Mouse (Mus musculus) gastrocnemius, postnatal 36 days (tissue): ENCODE measurements around the gene Pbx1. TPM values are rescaled to one million over a fixed set of nuclear protein-coding genes. Genes with fewer than 3 reads are reported as not detected.

Source experiments
- DNase-seq, 2 experiments: peaks; one replicate each; pipeline ENCODE4 v3.0.0; 2022
- intact Hi-C: fragments of 180-260 bp; cut with DNase I; formaldehyde crosslinking; loops from one replicate; pipeline ENCODE4 v1.15.1; 2025
- total RNA-seq, 2 experiments: library from RNA; stranded (reverse); gene quantifications; 2 replicates each; pipeline ENCODE4 v1.2.3; 2021

Gene Pbx1
- total RNA-seq, 2 experiments from 2014 or later = 15.1 to 17.7 TPM

GRCm38 (mm10) chr1:168241316-168241715, 190.8 kb downstream of the Pbx1 start:
- no peak for DNase-seq

GRCm38 (mm10) chr1:168240846-168241245, 191.2 kb downstream of the Pbx1 start:
- intact Hi-C loops = no loop called here
- no peak for DNase-seq

More at GRCm38 (mm10) chr1:168241316-168241715, 190.8 kb downstream of the Pbx1 start:
- intact Hi-C loops = no loop called here

- no peak for DNase-seq
- intact Hi-C loops = no loop called here
Observed at GRCm38 (mm10) chr1:168240386-168240785, 191.7 kb downstream of the Pbx1 start.

- intact Hi-C loops = no loop called here
- DNase-seq = no peak
Observed at GRCm38 (mm10) chr1:168236101-168236500, 196.0 kb downstream of the Pbx1 start.

GRCm38 (mm10) chr1:168234355-168234754, 197.7 kb downstream of the Pbx1 start:
- no peak for DNase-seq
- intact Hi-C loops = no loop called here

GRCm38 (mm10) chr1:168233182-168233581, 198.9 kb downstream of the Pbx1 start:
- intact Hi-C loops = no loop called here
- no peak for DNase-seq

DNA sequence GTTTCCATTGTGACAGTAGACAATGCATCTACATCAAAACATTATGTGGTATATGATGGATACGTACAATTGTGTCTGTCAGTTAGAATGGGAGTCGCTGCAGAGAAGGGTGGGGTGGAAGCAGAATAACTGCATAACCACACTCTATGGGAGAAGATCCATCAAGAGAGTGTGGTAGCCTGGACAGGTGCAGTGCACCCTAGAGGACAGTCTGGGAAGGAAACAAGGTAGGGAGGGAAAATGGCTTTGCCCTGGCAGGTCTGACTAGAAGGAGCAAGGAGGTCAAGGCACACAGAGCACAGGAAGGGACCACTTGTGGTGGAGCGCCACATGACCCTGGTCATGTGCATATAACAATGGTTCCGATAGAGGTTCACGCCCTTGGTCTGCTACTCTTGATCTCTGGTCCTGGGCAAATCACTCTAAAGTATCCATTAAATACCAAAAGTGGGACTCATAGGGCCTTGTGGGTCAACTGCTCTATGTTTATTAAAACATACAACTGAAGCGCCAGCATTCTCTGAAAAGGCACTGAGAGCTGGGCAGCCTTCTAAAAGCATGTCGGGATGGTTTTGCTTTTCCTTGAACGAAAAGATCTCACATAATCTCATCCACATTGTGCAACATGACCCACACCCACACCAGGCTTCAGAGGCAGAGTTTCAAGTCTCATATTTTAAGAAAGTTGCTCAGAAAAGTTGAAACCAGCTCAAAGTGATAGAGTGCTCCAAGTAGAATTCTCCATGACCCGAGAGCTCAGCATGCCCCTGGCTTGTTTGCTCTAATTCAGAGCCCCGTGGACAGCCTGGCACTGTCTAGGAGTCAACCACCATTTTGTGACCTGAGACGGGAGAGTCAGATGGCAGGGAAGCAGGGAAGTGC, 200.3 kb downstream of the Pbx1 start:
- intact Hi-C loops = no loop called here
- no peak for DNase-seq

GRCm38 (mm10) chr1:168230858-168231257, 201.2 kb downstream of the Pbx1 start:
- no peak for DNase-seq
- intact Hi-C loops = no loop called here

- intact Hi-C loops = no loop called here
- no peak for DNase-seq
Observed at GRCm38 (mm10) chr1:168230134-168230533, 201.9 kb downstream of the Pbx1 start.

DNA sequence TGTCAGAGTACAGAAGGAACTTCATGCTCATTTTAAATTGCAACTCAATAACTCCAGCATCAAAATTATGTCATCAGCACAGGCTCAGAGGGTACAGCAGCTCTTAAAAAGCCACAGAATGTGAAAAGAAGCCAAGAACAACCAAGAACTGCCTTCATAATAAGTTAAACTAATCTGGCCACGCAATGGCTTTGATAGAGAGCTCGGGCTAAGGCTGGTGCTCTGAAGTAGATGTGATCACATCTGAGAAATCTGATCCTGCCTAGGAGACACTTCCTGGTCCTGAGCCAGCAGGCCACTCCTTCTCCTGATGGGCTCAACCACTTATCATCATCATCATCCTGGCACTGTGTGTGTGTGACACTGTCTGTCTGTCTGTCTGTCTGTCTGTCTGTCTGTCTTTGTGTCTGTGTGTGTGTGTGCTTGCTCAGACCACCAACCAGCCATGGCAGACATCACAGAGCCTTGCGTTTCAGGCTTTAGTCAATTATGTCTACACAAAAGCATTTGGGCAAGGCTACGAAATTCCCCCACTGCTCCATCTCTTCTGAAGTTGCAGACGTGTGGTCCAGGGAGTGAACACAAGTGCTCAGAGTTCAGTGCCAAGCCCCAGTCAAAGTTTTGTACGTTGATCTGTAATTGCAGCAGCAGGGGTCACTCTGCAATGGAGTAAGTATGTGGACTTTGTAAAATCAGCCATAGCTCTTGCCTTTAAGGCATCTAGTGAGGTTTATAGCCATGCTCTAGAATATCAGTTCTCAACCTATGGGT, 203.1 kb downstream of the Pbx1 start:
- no peak for DNase-seq

GRCm38 (mm10) chr1:168226150-168226549, 205.9 kb downstream of the Pbx1 start:
- intact Hi-C loops = no loop called here
- no peak for DNase-seq

More for the DNA sequence above, 203.1 kb downstream of the Pbx1 start:
- intact Hi-C loops = no loop called here

DNA sequence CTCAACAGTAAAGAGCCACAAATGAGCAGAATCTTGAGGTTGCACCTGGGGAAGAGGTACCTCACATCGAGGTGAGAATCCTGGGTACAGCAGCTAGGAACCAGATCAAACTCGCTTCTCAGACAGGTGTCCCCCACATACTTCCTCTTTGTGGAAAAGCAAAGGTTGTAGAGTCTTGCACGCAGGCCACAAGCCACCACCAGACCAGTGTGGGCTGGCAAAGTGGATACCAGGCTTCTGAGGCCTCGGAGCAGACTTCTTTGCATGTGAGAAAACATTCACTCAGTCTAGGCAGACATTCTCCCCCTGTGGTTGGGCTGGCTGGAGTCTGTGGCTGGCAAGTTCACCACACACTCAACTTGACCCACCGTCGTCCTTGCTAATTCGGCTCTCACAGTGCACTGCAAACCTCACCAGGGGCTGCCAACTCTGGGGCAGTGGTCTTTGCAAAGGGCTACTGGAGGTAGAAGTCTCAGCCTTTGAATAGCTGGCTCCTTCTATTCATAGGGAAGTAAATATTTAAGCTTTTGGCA, 206.4 kb downstream of the Pbx1 start:
- intact Hi-C loops = no loop called here
- DNase-seq = no peak

DNA sequence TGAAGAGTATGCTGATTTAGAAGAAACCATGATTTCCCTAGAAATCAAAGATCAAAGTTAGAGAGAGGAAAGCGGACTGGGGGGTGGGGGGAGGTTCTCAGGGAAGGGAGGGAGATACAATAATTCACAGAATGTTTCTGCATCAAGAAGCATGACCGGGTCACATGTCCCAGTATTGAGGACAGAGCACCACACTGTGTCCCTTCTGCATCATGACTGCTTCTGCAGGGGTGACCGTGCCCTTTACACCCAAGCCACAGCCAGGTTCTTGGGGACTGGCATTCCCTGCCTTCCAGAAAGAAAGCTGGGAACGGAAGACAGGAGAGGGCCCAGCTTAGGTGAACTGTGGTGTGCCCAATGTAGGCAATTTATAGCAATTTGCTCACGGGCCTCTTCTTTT, 207.9 kb downstream of the Pbx1 start:
- intact Hi-C loops = no loop called here
- no peak for DNase-seq

DNA sequence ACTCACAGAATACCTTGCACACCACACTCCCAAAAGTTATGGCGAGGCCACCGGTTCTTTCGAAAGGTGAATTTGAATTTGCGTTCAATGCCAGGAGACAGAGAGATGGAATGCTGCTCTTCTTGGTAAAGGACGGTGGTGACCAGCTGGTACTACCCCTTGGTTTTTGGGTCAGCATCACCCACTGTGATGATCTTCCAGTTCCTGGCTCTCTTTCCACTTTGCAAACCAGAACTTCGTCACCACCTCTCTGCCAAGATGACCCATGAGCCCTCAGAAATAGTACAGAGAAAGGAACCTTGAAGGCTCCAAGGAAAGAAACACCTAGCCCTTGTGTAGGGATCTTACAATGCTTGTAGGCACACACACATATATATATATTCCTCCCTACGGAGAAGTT, 209.3 kb downstream of the Pbx1 start:
- intact Hi-C loops = no loop called here
- no peak for DNase-seq

DNA sequence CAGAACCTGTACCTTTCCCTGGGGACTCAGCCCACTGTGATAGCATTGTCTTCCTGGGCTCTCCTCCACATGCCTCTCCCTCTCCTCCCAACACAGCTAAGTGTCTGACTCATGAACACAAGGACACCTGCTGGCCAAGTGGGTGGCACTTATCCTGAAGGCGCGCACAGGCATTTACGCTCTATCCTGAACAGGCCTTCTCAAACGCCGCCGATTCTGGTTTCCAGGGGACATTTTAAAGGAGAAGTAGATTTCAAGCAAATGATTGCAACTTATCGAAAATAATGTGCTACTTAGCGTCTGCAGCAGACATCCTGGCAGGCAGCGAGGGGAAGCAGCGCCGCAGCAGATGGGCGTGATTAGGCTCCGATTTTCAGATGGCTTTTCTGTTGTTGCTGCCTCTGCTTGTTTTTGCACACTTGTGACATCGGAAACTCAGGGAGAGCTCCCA, 211.0 kb downstream of the Pbx1 start:
- intact Hi-C loops = no loop called here
- DNase-seq = no peak

DNA sequence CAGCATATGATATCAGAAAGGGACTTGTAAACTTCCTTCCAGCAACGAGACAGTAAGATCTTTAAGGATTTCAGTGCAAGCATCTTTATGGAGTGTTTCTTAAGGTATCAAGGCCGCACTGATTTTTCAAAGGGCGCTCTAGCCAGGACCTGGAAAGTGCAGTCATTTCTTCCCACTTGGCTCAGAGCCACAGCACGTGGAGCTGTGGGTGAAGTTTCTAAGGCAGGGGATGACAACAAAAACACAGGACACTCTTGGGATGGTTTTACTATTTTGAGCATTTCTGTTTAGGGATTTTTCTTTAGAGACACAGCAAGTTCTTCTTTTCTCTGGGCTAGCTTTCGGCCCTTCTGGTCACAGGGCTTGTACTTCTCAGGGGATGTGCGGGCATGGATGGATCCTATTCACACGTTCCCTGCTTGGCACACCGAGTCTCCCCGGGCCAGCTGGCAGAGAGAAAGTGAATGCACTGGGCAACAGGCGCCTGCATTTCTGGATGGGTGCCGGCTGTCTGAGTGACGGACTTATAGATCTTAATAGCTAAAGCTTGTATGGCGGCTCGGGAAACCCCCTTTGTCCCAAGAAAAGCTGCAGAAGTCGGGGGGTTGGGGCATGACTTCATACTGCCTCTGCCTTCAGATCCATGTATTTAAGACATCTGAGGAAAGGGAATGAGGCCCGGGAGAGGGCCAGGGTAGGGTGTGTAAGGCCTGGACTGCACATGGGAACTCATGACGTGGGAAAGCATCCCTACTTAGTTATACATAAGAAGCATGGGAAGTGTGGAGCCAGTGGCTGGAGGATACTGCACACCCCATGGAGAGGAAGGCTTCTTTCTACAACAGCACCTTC, 215.9 kb downstream of the Pbx1 start:
- no peak for DNase-seq
- intact Hi-C loops = loop anchor here (10.0 kb wide), 1 partner anchor 259 kb away; no protein-coding TSS in a partner anchor

GRCm38 (mm10) chr1:168215468-168215867, 216.6 kb downstream of the Pbx1 start:
- intact Hi-C loops = loop anchor here (10.0 kb wide), 1 partner anchor 259 kb away; no protein-coding TSS in a partner anchor
- no peak for DNase-seq

GRCm38 (mm10) chr1:168214040-168214443, 218.0 kb downstream of the Pbx1 start:
- DNase-seq = peak; percentile 55 to 66
- intact Hi-C loops = loop anchor here (5.0 to 10.0 kb wide), 4 partner anchors 108 to 1138 kb away; no protein-coding TSS in a partner anchor

DNA sequence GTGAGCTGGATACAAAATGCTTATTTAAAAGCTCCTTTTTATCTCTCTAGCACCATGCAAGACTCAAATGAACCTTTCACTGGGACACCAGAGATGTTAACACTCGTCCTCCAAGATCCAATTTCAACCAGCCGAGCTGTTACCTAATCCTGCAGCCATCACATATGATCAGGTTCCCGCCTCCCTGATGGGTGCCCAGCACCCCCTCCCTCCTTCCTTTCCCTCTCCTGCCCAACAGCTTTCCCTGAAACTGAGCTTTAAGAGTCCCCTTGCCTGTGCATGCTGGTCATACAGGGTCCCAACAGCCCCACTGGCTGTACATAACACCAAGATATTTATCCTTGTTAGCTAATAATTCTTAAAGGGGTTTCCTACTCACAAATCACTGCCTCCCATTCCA, 218.5 kb downstream of the Pbx1 start:
- DNase-seq = no peak
- intact Hi-C loops = loop anchor here (5.0 to 10.0 kb wide), 4 partner anchors 109 to 1139 kb away; no protein-coding TSS in a partner anchor

DNA sequence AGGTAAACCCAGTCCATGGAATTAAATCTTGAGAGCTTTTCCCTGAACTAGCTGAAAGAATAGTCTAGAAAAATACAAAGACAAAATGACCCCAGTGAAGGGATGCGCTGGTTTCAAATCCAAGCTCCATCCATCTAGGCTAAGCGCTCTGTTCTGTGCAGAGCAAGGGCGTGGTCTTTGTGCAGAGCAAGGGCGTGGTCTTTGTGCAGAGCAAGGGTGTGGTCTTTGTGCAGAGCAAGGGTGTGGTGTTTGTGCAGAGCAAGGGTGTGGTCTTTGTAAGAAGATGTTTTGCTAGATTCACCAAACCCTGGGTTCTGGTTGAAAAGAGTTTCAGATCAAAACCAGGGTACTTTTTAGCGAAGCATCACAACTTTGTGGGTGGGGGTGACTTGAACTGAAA, 221.7 kb downstream of the Pbx1 start:
- DNase-seq = no peak
- intact Hi-C loops = loop anchor here (5.0 to 10.0 kb wide), 4 partner anchors 112 to 1142 kb away; no protein-coding TSS in a partner anchor
